Mouse (Mus musculus): ENCODE data around the gene Camkk2. TPM values are rescaled to one million over a fixed set of nuclear protein-coding genes. Genes with fewer than 3 reads are reported as not detected.
A peak's percentile ranks its signal among the peaks of the same experiment; 100 is the strongest.

Camkk2 gene
- polyA plus RNA-seq (2012; rRNA removed) (34.7 and 35.0 TPM in 2 replicates), polyA plus RNA-seq (2014; fragmentation: Nextera tagmentation; extraction: Ambion mirVana) (39.1 and 39.3 TPM in 2 replicates)

DNA sequence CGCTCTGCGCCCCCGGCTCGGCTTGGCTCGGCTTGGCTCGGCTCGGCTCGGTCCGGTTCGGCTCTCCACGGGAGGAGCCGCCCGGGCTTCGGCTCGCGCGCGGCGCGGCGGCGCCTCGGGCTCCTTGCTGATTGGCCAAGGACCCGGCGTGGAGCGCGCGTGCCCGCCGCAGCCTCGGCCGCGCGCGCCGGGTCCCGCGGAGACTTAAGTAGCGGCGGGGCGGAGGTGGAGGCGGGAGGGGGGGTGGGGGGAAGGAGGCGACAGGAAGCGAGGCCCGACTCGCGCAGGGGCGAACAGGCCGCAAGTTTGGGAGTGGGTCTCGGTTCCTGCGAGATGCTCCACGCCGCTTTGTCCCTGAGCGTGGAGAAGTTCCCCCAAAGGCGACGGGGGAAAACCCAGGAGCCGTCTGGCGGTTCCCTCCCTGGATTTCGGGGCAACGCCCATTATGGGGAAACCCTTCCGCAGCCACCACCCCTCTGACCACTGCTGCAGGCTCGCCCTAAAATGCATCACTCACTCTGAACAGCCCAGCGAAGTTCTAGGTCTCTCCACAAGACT, at the start of gene Camkk2:
Gene Camkk2, minus strand, starts transcription at position 133 of the 558 bp plus-strand sequence.
- peak within 1 kb of the TSS; percentile 82 for H3K27ac ChIP-seq (replicated peaks; ENCODE audit: low read depth, low read length)
- H3K9me3 ChIP-seq (ENCODE audit: control insufficient read depth, low read length), result no peaks in the 10 kb centered on the region
- H3K9ac ChIP-seq (ENCODE audit: low read depth, low read length, severe bottlenecking), result peak within 1 kb of the TSS; percentile 87
- no peaks in the 10 kb centered on the region for H3K36me3 ChIP-seq (ENCODE audit: control insufficient read depth, insufficient read depth, low read length)
- H3K27me3 ChIP-seq (ENCODE audit: control insufficient read depth, insufficient read depth, low read length), result no peaks in the 10 kb centered on the region
- H3K4me3 ChIP-seq (replicated peaks; ENCODE audit: low read length), result peak within 1 kb of the TSS; percentile 75
- H3K4me1 ChIP-seq (ENCODE audit: control insufficient read depth, insufficient read depth, low read length), result peaks cover 2% of the 10 kb centered on the region; the same call in 1 of the 2 replicates
- WGBS, result 5% methylated on average over 22 of the region's 63 CpGs
- peak; percentile 85 for ATAC-seq (ENCODE audit: low FRiP score, low read depth)
- peak within 1 kb of the TSS; percentile 92 for H3K4me2 ChIP-seq (replicated peaks; ENCODE audit: low read depth, low read length, severe bottlenecking)
- peak; percentile 78; the same call in 1 of the 2 replicates for TF ChIP-seq POLR2A (IDR thresholded peaks at IDR 0.05; ENCODE audit: borderline replicate concordance, extremely low read depth, insufficient read depth, insufficient read length)
- peak; percentile 84 for DNase-seq (ENCODE audit: low spot score)

GRCm38 (mm10) chr5:122825099-122825498, 45.9 kb upstream of the Camkk2 start:
- H3K27ac ChIP-seq (replicated peaks; ENCODE audit: low read depth, low read length), result no peak overlapping the region
- no peak overlapping the region for H3K9ac ChIP-seq (ENCODE audit: low read depth, low read length, severe bottlenecking)
- no peak for TF ChIP-seq POLR2A (IDR thresholded peaks at IDR 0.05; ENCODE audit: borderline replicate concordance, extremely low read depth, insufficient read depth, insufficient read length)
- 87% methylated on average over 8 of the region's 8 CpGs for WGBS
- H3K4me1 ChIP-seq (ENCODE audit: control insufficient read depth, insufficient read depth, low read length), result peaks cover 3% of the 10 kb centered on the region; the same call in 1 of the 2 replicates
- no peaks in the 10 kb centered on the region for H3K36me3 ChIP-seq (ENCODE audit: control insufficient read depth, insufficient read depth, low read length)
- DNase-seq (ENCODE audit: low spot score) (no peak), ATAC-seq (ENCODE audit: low FRiP score, low read depth) (no peak)
- no peak overlapping the region for H3K4me2 ChIP-seq (replicated peaks; ENCODE audit: low read depth, low read length, severe bottlenecking)
- no peaks in the 10 kb centered on the region for H3K27me3 ChIP-seq (ENCODE audit: control insufficient read depth, insufficient read depth, low read length)
- H3K9me3 ChIP-seq (ENCODE audit: control insufficient read depth, low read length), result no peaks in the 10 kb centered on the region
- H3K4me3 ChIP-seq (replicated peaks; ENCODE audit: low read length), result no peak overlapping the region

- Histone ChIP-seq H3K4me1 (ENCODE audit: control insufficient read depth, insufficient read depth, low read length) (peaks cover 8% of the 10 kb centered on the region; the same call in 1 of the 2 replicates), H3K9me3 (ENCODE audit: control insufficient read depth, low read length) (no peaks in the 10 kb centered on the region), H3K9ac (ENCODE audit: low read depth, low read length, severe bottlenecking) (no peak overlapping the region), H3K4me3 (replicated peaks; ENCODE audit: low read length) (no peak overlapping the region), H3K36me3 (ENCODE audit: control insufficient read depth, insufficient read depth, low read length) (peaks cover under 1% of the 10 kb centered on the region; the same call in 1 of the 2 replicates), H3K4me2 (replicated peaks; ENCODE audit: low read depth, low read length, severe bottlenecking) (no peak overlapping the region), H3K27me3 (ENCODE audit: control insufficient read depth, insufficient read depth, low read length) (no peaks in the 10 kb centered on the region), H3K27ac (replicated peaks; ENCODE audit: low read depth, low read length) (no peak overlapping the region)
- no peak for DNase-seq (ENCODE audit: low spot score)
- WGBS, result 69% methylated on average over 6 of the region's 6 CpGs
- TF ChIP-seq POLR2A (IDR thresholded peaks at IDR 0.05; ENCODE audit: borderline replicate concordance, extremely low read depth, insufficient read depth, insufficient read length), result no peak
- ATAC-seq (ENCODE audit: low FRiP score, low read depth), result no peak
Measured at GRCm38 (mm10) chr5:122824450-122824849, 45.2 kb upstream of the Camkk2 start.

- peaks cover 8% of the 10 kb centered on the region; the same call in 1 of the 2 replicates for H3K4me1 ChIP-seq (ENCODE audit: control insufficient read depth, insufficient read depth, low read length)
- H3K9ac ChIP-seq (ENCODE audit: low read depth, low read length, severe bottlenecking), result no peak overlapping the region
- no peak overlapping the region for H3K4me2 ChIP-seq (replicated peaks; ENCODE audit: low read depth, low read length, severe bottlenecking)
- no peak overlapping the region for H3K27ac ChIP-seq (replicated peaks; ENCODE audit: low read depth, low read length)
- DNase-seq (ENCODE audit: low spot score), result no peak
- ATAC-seq (ENCODE audit: low FRiP score, low read depth), result no peak
- 57% methylated on average over 1 of the region's 1 CpGs for WGBS
- H3K4me3 ChIP-seq (replicated peaks; ENCODE audit: low read length), result no peak overlapping the region
- peaks cover 6% of the 10 kb centered on the region for H3K36me3 ChIP-seq (ENCODE audit: control insufficient read depth, insufficient read depth, low read length)
- TF ChIP-seq POLR2A (IDR thresholded peaks at IDR 0.05; ENCODE audit: borderline replicate concordance, extremely low read depth, insufficient read depth, insufficient read length), result no peak
- H3K27me3 ChIP-seq (ENCODE audit: control insufficient read depth, insufficient read depth, low read length), result no peaks in the 10 kb centered on the region
- H3K9me3 ChIP-seq (ENCODE audit: control insufficient read depth, low read length), result no peaks in the 10 kb centered on the region
Measured at GRCm38 (mm10) chr5:122823976-122824375, 44.8 kb upstream of the Camkk2 start.

- TF ChIP-seq POLR2A (IDR thresholded peaks at IDR 0.05; ENCODE audit: borderline replicate concordance, extremely low read depth, insufficient read depth, insufficient read length), result no peak
- Histone ChIP-seq H3K4me1 (ENCODE audit: control insufficient read depth, insufficient read depth, low read length) (peaks cover 8% of the 10 kb centered on the region; the same call in 1 of the 2 replicates), H3K4me2 (replicated peaks; ENCODE audit: low read depth, low read length, severe bottlenecking) (no peak overlapping the region), H3K27ac (replicated peaks; ENCODE audit: low read depth, low read length) (no peak overlapping the region), H3K4me3 (replicated peaks; ENCODE audit: low read length) (no peak overlapping the region), H3K27me3 (ENCODE audit: control insufficient read depth, insufficient read depth, low read length) (no peaks in the 10 kb centered on the region), H3K36me3 (ENCODE audit: control insufficient read depth, insufficient read depth, low read length) (peaks cover 21% of the 10 kb centered on the region), H3K9ac (ENCODE audit: low read depth, low read length, severe bottlenecking) (no peak overlapping the region), H3K9me3 (ENCODE audit: control insufficient read depth, low read length) (no peaks in the 10 kb centered on the region)
- WGBS, result 90% methylated on average over 4 of the region's 4 CpGs
- DNase-seq (ENCODE audit: low spot score) (no peak), ATAC-seq (ENCODE audit: low FRiP score, low read depth) (no peak)
Measured at GRCm38 (mm10) chr5:122822441-122822840, 43.2 kb upstream of the Camkk2 start.
